Comparison of ENCODE assay signal across 10 mouse cellular contexts in the genomic region with DNA sequence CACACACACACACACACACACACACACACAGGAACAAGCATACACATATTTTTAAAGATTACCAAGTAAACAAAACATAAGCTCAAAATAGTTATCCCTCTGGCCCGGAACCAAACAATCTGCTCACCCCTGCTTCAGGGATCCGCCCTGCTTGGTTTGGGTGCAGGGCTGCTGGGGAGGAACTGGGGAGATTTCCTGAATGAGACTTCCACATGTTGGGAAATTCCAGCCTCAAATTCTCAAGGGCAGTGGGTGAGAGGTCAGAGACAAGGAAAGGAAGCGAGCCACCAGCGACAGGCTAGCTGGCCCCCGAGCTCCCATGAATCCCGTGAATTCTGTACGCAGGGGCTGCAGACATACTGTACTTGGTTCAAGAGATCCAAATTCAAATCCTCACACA. TPM values are rescaled to one million over a fixed set of nuclear protein-coding genes. Genes with fewer than 3 reads are reported as not detected.
DNase-seq lines count a peak whose midpoint lies in the region; ATAC-seq and TF ChIP-seq lines count a peak whose summit lies in the region.
"Had no signal": no experiment of that assay in that cellular context is flagged by ENCODE, and none has a peak within 500 bp of the region (broad histone marks: within the 10 kb centered on the region; RNA-seq: fewer than 3 reads in every experiment).

No protein-coding gene starts in this region.

- H3K27me3 ChIP-seq in liver, adult 2 months (ENCODE audit: control insufficient read depth, insufficient read depth, low read length), result no peaks in the 10 kb centered on the region
- H3K27me3 ChIP-seq in liver, embryonic 11.5 days (replicated peaks; ENCODE audit: control insufficient read depth, insufficient read depth, low read length), result no peaks in the 10 kb centered on the region
- H3K27me3 ChIP-seq in intestine, embryonic 16.5 days (replicated peaks; ENCODE audit: control insufficient read depth, insufficient read depth, low read length), result no peaks in the 10 kb centered on the region
- H3K27me3 ChIP-seq: limb, embryonic 13.5 days had no signal

- no peak for TF ChIP-seq CTCF in liver, adult 2 months (IDR thresholded peaks at IDR 0.05; ENCODE audit: low read depth, low read length)

- no peak overlapping the region for H3K9ac ChIP-seq in liver, adult 2 months (ENCODE audit: low read depth, low read length)
- no peak overlapping the region for H3K9ac ChIP-seq in liver, embryonic 11.5 days (ENCODE audit: low read depth, low read length)
- no peak overlapping the region for H3K9ac ChIP-seq in intestine, embryonic 16.5 days (ENCODE audit: low read depth, low read length)
- H3K9ac ChIP-seq: limb, embryonic 13.5 days had no signal

- WGBS in liver, adult 2 months, result 66% methylated on average over 7 of the region's 7 CpGs
- 62% methylated on average over 7 of the region's 7 CpGs for WGBS in liver, embryonic 11.5 days
- 59% methylated on average over 7 of the region's 7 CpGs for WGBS in intestine, embryonic 16.5 days

- no peaks in the 10 kb centered on the region; the same call in 1 of the 2 replicates for H3K79me2 ChIP-seq in liver, adult 2 months (ENCODE audit: control insufficient read depth, insufficient read depth, low read length)

- no peak for TF ChIP-seq POLR2A in liver, adult 2 months (IDR thresholded peaks at IDR 0.05; ENCODE audit: extremely low read depth, insufficient read depth, low read length)

- no peak for ATAC-seq in liver, embryonic 11.5 days (replicated peaks; ENCODE audit: low FRiP score)
- no peak for ATAC-seq in intestine, embryonic 16.5 days

- H3K27ac ChIP-seq in liver, adult 2 months (replicated peaks; ENCODE audit: insufficient read depth, low read depth, low read length), result no peak overlapping the region
- H3K27ac ChIP-seq in liver, embryonic 11.5 days (ENCODE audit: low read depth, low read length), result no peak overlapping the region
- H3K27ac ChIP-seq in intestine, embryonic 16.5 days (ENCODE audit: low read length), result no peak overlapping the region
- H3K27ac ChIP-seq: limb, embryonic 13.5 days had no signal

- H3K36me3 ChIP-seq in liver, adult 2 months (ENCODE audit: control insufficient read depth, insufficient read depth, low read length), result no peaks in the 10 kb centered on the region
- no peaks in the 10 kb centered on the region for H3K36me3 ChIP-seq in liver, embryonic 11.5 days (ENCODE audit: control insufficient read depth, insufficient read depth, low read length)
- H3K36me3 ChIP-seq in intestine, embryonic 16.5 days (ENCODE audit: control insufficient read depth, insufficient read depth, low read length), result 0 out of 2 replicates have a peak, but pooled peaks cover 2% of the 10 kb centered on the region

- H3K4me3 ChIP-seq in liver, adult 2 months (ENCODE audit: insufficient read depth, low read depth, low read length), result no peak overlapping the region
- H3K4me3 ChIP-seq in liver, embryonic 11.5 days (ENCODE audit: low read depth, low read length), result no peak overlapping the region
- no peak overlapping the region for H3K4me3 ChIP-seq in intestine, embryonic 16.5 days (ENCODE audit: low read length)
- H3K4me3 ChIP-seq: limb, embryonic 13.5 days had no signal

- peaks cover 11% of the 10 kb centered on the region for H3K4me1 ChIP-seq in liver, adult 2 months (ENCODE audit: control insufficient read depth, insufficient read depth, low read length)
- no peaks in the 10 kb centered on the region for H3K4me1 ChIP-seq in liver, embryonic 11.5 days (replicated peaks; ENCODE audit: control insufficient read depth, insufficient read depth, low read length)
- H3K4me1 ChIP-seq in intestine, embryonic 16.5 days (ENCODE audit: control insufficient read depth, insufficient read depth, low read length), result no peaks in the 10 kb centered on the region; the same call in 1 of the 2 replicates

- no peaks in the 10 kb centered on the region for H3K9me3 ChIP-seq in liver, embryonic 11.5 days (ENCODE audit: control insufficient read depth, low read length)
- no peaks in the 10 kb centered on the region for H3K9me3 ChIP-seq in intestine, embryonic 16.5 days (ENCODE audit: control insufficient read depth, low read length)
- H3K9me3 ChIP-seq: limb, embryonic 13.5 days had no signal

- DNase-seq in liver, adult 2 months (ENCODE audit: extremely low read depth, low read depth, low spot score), result peak; percentile 37
- DNase-seq in liver, embryonic 11.5 days (ENCODE audit: low spot score), result no peak
- peak; percentile 24 for DNase-seq in embryo, embryonic 11 days
- DNase-seq in kidney, adult 8-10 months, result peak; percentile 46 to 60
- DNase-seq in mesoderm, embryonic 11.5 days (ENCODE audit: low read depth, low spot score), result peak; percentile 15
- DNase-seq in left cerebral cortex, adult 9 months (ENCODE audit: low spot score in 2 of 2), result no peak
- DNase-seq in right cerebral cortex, adult 2 months (ENCODE audit: low spot score in 2 of 2), result no peak
- DNase-seq: cerebellum, adult 2 months had no signal

- no peak overlapping the region for H3K4me2 ChIP-seq in liver, embryonic 11.5 days
- H3K4me2 ChIP-seq in intestine, embryonic 16.5 days (ENCODE audit: low read depth, low read length), result no peak overlapping the region
- H3K4me2 ChIP-seq: limb, embryonic 13.5 days had no signal

RNA-seq across cellular contexts. Expression of a gene that starts 58.9 kb away (rescaled TPM):
- total RNA-seq in liver, adult 2 months (2014; rRNA removed), result 2.0 and 3.3 TPM in 2 replicates
- 2.3 and 2.8 TPM in 2 replicates for polyA plus RNA-seq in liver, adult 2 months (2012; rRNA removed)
- 5.9 and 7.4 TPM in 2 replicates for polyA plus RNA-seq in liver, embryonic 11.5 days (2014; fragmentation: Nextera tagmentation; extraction: Ambion mirVana)
- polyA plus RNA-seq in intestine, embryonic 16.5 days (2015; fragmentation: Nextera tagmentation; extraction: Ambion mirVana), result 13.7 and 13.8 TPM in 2 replicates

Comparison
In these comparisons a context has a peak if more than half of its experiments do, and no peak if none do; other contexts are left out.
1. DNase-seq: peak in liver, adult 2 months (single experiment), embryo, embryonic 11 days (single experiment), kidney, adult 8-10 months (2 of 2) and mesoderm, embryonic 11.5 days (single experiment); none in liver, embryonic 11.5 days (single experiment), left cerebral cortex, adult 9 months (0 of 2) and right cerebral cortex, adult 2 months (0 of 2).